Mouse (Mus musculus): ENCODE measurements around the gene Ephx1.
A peak's percentile ranks its signal among the peaks of the same experiment; 100 is the strongest.
"Not testable (repeated sequence)": the region's sequence is repeated elsewhere in the genome, so short reads cannot be mapped to it uniquely, and the experiment has no call there.

The Ephx1 gene

DNA sequence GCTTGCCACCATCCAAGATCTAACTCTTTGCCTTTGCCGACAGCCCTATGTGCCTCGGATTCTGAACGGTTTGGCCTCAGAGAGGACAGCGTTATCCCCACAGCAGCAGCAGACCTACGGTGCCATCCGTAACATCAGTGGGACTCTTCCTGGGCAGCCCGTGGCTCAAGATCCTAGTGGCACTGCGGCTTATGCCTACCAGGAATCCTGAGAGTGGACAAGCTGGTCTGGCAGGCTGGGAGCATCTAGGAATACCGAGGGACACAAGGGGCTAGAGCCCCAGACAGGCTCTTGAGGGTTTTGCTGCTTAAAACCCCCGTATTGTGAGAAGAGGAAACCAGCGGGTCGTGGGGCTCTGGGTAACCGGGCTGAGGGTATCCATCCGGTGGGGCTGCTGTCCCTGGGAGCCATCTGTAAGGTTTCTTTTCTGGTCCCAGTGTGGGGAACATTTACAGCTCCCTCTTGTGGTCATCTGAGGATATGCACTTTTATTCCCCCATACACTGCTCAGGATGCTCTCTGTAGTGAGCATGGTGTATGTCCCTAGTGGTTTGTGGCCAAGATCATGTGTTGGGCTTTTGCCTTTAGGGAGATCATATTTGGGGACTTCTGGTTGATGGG lies 46.5 kb downstream of the Ephx1 start:
- DNase-seq (ENCODE audit: low read depth, low spot score): peak; percentile 25

DNA sequence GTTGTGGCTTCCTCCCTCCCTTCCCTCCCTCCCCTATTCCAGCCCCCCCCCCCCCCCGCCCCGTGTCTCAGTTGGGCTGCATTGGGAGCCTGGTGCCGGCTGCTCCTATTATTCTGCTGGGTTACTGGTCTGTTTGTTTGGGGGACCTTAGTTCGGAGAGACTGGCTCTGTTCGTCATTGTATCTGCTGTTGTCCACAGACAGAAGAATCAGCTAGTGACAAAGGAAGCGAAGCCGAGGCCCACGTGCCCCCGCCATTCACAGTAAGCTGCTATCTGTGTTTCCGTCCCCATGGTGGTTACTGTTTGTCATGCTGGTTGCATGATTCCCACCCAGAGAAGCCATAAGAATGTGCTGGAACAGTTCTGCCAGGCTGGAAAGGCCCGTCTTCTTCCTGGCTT lies 47.8 kb downstream of the Ephx1 start:
- DNase-seq (ENCODE audit: low read depth, low spot score): no peak

DNA sequence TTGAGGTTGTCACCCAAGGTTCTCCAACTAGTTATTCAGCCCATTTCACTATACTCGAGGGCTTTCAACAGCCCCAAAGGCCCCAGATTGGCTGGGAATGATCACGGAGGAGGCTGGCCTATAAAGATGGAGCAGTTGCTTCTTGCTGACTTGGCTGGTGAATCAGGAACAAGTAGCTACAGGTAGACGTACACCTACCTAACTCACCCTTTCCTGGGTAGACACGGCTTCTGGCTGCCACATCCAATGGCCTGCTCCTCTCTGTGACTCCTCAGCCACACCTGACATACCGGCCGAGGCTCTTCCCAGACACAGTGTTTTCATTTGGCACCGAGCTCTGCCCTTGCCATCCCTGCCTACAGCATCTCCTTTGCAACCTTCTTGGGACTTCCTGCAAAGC lies 53.4 kb downstream of the Ephx1 start:
- DNase-seq (ENCODE audit: low read depth, low spot score): no peak

- DNase-seq (ENCODE audit: low read depth, low spot score): no peak
Measured at GRCm38 (mm10) chr1:180966542-180966941, 54.2 kb downstream of the Ephx1 start.

- no peak for DNase-seq (ENCODE audit: low read depth, low spot score)
Measured at GRCm38 (mm10) chr1:180965786-180966185, 54.9 kb downstream of the Ephx1 start.

DNA sequence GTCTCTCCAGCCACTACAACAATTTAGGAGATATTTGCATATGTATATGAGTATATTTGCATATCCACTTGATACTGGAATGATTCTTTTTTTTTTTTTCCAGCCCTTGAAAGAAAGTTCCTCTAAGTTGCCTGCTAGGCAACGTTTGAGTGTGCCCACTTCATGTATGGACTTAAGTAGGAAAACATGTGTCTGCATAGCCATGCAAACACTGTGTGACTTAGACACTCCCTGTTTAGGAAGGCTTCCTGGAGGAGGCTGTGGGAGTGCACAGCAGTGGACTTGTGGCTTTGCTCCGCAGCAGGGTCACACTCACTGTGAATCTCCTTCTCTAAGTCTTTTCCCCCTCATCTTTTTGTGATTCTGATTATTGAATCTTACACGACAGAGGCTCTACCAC lies 61.9 kb downstream of the Ephx1 start:
- no peak for DNase-seq (ENCODE audit: low read depth, low spot score)

- DNase-seq (ENCODE audit: low read depth, low spot score): no peak
Measured at GRCm38 (mm10) chr1:180957989-180958388, 62.7 kb downstream of the Ephx1 start.

GRCm38 (mm10) chr1:180956973-180957381 lies 63.7 kb downstream of the Ephx1 start:
- no peak for DNase-seq (ENCODE audit: low read depth, low spot score)

- DNase-seq (ENCODE audit: low read depth, low spot score): no peak
Measured at GRCm38 (mm10) chr1:180956401-180956800, 64.3 kb downstream of the Ephx1 start.

DNA sequence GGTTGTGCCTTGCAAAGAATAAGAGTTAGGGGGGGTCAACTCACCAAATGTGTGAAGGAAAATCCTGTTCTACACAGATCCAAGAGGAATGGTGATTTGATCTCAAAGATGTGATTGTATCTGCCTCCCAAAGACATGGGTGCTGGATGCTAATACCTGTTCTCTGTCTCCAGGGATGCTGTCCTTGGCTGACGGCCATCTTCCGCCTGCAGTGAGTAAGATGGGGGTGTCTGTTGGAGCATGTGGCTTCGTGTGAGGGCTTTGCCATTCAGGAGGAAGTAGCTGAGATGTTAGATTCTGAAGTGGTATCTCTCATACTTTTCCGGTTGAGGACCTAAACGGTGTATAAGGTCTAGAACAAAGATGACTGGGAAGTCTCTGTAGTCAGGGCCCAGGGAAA lies 67.9 kb downstream of the Ephx1 start:
- no peak for DNase-seq (ENCODE audit: low read depth, low spot score)

DNA sequence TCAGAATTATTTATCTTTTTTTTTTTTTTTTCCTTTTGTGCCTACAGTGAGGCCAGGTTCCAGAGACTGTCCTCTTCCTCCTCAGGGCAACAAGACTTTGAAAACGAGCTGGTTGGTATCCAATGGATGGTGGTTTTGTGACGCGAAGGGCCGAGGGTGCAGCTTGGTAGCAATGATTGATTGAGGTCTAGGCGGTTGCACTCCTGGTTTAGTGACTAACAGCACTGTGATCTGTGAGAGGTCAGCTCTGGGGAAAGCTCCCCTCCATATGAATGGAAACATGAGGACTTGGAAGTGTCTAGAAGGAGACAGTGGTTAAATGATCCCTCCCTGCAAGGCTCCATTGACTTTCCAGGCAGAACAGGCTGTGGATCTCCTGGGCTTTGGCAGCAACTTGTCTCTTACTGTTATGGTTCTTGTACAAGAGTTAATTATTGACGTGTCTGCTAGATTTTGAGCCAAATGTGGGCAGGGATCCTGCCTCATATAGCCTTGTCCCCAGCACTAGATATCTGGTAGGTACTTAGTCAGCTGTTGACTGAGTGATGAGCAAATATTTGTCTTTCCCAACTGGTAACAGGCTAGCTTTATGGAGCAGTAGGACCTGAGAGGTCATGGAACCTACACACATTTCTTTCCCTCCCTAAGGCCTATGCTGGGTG lies 68.5 kb downstream of the Ephx1 start:
- DNase-seq (ENCODE audit: low read depth, low spot score): no peak

DNA sequence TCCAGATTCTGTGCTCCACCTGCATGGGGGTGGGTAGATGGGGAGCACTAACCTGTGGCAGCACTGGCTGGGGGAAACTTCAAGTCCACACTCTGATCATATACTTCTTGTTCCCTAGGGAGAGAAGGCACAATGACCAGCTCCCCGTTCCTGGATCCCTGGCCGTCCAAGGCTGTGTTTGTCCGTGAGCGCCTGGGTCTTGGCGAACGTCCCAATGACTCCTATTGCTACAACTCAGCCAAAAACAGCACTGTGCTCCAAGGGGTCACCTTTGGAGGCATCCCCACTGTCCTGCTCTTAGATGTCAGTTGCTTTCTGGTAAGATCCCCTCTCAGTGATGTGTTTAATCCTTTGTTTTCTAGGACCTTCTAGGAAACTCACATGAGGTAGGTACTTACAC lies 74.3 kb downstream of the Ephx1 start:
- no peak for DNase-seq (ENCODE audit: low read depth, low spot score)

DNA sequence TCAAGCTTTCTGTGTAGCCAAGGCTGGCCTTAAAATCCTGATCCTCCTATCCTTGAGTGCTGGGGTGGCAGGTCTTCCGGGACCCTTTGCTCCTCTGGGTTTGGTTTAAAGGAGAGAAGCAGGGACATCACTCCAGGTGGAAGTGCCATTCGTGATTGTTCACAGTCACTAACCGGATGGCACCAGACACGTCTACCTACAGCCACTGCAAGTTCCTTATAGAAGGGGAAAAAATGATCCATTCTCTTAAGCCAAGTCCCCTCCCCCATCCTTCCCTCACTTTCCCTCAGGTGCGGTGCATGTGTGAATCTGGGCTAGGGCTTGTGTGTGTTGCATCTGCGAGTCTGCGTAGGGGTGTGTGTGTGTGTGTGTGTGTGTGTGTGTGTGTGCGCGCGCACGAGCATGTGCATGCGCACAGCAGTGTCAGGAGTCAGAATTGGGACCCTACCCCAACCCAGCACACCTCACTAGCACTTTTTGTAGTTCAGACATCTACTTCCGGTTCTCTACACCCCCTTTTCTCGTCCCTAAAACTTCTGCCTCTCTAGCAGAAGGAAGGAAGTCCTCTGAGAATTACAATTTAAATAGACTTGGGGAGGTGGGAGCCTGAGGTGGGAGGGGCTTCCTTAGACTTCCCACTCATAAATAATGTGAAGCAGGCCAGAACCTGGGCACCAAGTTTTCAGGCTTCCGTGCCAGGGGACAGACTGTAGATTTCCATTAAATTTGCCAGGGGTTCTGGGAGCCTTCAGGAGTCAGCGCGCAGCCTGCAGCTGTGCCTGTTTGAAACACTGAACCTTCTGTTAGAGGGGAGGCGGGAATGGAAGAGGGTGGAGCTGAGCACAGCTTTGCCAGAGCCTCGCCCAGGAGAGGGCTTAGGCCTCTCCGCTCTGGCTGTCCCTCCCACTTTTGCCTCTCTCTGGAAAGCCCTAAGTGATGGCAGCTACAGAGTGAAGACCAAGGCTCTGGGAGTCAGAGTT lies 75.4 kb downstream of the Ephx1 start:
- no peak for DNase-seq (ENCODE audit: low read depth, low spot score)

- no peak for DNase-seq (ENCODE audit: low read depth, low spot score)
Measured at GRCm38 (mm10) chr1:180944553-180944952, 76.2 kb downstream of the Ephx1 start.

- DNase-seq (ENCODE audit: low read depth, low spot score): no peak
Measured at GRCm38 (mm10) chr1:180943896-180944295, 76.8 kb downstream of the Ephx1 start.

DNA sequence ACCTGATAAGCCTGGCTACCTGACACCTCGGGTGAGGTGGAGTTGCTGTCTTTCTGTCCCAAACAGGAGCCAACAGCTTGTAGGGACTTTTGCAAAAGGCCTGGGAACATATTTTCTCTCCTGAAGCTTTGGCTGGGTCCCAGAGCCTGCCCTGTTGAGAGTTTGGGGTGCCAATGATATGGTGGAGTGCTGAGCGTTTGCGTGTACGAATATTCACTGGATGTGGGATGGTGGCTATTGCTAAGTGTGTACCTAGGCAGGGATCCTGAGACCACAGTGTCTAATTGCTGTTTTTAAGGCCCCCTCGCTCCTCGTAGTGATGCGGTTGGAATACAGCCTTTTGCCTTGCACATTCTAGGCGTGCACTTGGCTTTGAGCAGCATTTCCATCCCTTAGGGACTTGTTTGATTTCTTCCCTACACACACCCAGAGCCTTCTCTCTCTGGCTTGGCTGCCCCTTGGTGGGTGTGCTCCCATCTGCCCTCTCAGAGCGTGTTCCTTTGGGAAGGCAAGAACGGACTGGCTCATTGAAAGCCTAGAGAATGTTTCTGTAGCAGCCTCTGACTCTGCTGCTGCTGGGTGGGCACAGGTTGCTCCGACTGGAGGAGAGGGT lies 77.6 kb downstream of the Ephx1 start:
- DNase-seq (ENCODE audit: low read depth, low spot score): no peak

DNA sequence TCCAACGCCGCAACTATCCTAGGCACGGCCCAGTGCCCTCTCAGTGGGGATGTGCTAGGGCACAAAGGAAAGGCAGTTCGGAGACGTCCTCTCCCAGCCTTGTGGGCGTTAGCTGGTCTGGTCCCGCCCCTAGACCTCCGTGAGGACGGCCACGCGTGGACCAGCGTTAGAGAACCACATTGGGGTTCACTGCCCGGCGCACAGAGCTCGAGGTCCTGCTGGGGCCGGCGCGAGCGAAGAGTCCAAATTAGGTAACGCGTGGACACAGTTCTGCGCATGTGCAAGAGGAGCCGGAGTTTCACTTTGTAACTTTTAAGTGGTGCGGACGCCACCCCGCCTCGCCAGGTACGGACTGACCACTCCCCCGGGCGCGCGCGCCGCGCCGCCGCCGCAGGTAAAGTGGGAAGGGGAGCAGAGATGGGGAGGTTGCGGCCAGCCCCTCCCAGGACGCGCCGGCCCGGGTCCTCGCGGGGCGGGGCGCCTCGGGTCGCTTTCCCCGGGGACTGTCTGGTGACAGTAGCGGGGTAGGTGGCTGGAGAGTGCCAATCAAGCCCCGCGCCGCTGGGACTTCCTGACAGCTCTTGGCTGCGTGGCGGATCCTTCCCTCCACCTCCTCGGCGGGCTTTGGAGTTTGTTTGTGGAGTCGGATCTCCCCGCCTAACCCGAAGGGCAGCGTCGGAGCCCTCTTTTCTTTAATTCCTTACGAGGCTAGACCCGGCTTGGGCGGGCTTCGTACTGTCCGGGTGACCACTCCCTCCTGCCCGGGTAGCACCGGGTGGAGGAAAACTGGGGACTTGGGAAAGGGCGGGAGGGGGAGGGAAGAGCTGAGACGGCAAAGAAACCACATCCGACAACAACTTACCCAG lies 78.3 kb downstream of the Ephx1 start, which contains the start of gene Tmem63a:
Gene Tmem63a (plus strand): TSS at position 179 of the 866 bp plus-strand sequence.
- DNase-seq (ENCODE audit: low read depth, low spot score): no peak

- no peak for DNase-seq (ENCODE audit: low read depth, low spot score)
Measured at GRCm38 (mm10) chr1:180941726-180942125, 79.0 kb downstream of the Ephx1 start.

- no peak for DNase-seq (ENCODE audit: low read depth, low spot score)
Measured at GRCm38 (mm10) chr1:180940776-180941460, 79.8 kb downstream of the Ephx1 start.

GRCm38 (mm10) chr1:180938781-180939180 lies 81.9 kb downstream of the Ephx1 start:
- DNase-seq (ENCODE audit: low read depth, low spot score): not testable (repeated sequence)
